Mouse (Mus musculus) brain, embryonic 14.5 days (tissue): ENCODE data around the gene Gm10065.

Experiments
- CTCF ChIP-seq: fragments of 200-500 bp; IDR thresholded peaks from 2 replicates; pipeline ENCODE4 v1.5.1; 2012; ENCODE audit warnings: inconsistent platforms, mild to moderate bottlenecking, moderate library complexity, borderline replicate concordance; ENCODE audit not compliant: insufficient read depth, insufficient read length; ENCODE audit errors: extremely low read depth
- POLR2A ChIP-seq: fragments of 200-500 bp; IDR thresholded peaks from 2 replicates; pipeline ENCODE4 v1.6.1; 2012; ENCODE audit warnings: mild to moderate bottlenecking, inconsistent platforms, borderline replicate concordance; ENCODE audit not compliant: poor library complexity, insufficient read depth, insufficient read length, severe bottlenecking; ENCODE audit errors: extremely low read depth

DNA sequence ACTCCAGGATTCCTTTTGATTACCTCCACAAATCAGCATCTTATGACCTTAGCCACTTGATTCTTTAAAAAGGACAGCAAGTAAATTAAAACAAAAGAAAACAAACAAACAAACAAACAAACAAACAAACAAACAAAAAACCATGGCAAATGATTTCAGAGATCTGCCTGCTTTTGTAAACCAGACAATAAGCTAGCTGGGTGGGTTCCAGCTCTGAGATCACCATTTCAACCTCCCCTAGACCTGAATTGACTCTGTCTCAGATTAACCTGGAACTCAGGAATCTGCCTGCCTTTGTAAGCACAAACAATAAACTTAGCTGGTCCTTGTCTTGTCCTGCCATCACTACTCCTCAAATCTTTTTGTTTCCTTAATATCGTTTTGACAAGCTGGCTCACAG lies 7.6 kb upstream of the Gm10065 start:
- TF ChIP-seq POLR2A (no peak), CTCF (no peak)
